Mouse (Mus musculus): ENCODE measurements around the gene Ccdc33. TPM values are rescaled to one million over a fixed set of nuclear protein-coding genes. Genes with fewer than 3 reads are reported as not detected.

Gene Ccdc33
- polyA plus RNA-seq, 1 experiment from 2014 or later = not detected

DNA sequence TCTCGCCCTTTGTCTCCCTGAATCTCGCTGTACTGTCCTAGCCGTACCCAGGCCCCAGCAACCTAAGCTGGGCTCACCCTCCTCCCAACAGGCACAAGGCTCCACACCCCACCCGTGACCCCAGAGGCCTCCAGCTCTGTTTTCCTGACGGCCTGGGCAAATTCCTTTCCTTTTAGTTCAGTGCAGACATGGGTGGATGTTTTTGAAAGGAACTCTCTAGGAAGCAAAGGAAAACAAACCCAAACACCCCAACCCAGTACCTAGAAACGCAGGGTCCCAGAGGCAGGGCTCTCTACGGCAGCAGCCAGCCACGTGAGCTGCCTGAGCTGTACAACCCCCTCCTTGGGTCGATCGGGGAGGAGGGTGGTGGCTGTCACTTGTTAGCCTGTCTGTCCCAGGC lies 76.2 kb downstream of the Ccdc33 start:
- 47% methylated on average over 10 of the region's 10 CpGs for WGBS
- ATAC-seq (ENCODE audit: insufficient number of reproducible peaks, low FRiP score, low TSS enrichment, low read depth) = no peak
- H3K27me3 ChIP-seq = peaks cover 14% of the 10 kb centered on the region
- no peaks in the 10 kb centered on the region for H3K36me3 ChIP-seq
- no peaks in the 10 kb centered on the region for H3K9me3 ChIP-seq
- no peak overlapping the region for H3K4me3 ChIP-seq
- no peak overlapping the region for H3K27ac ChIP-seq
- no peak overlapping the region for H3K4me2 ChIP-seq
- peaks cover 54% of the 10 kb centered on the region for H3K4me1 ChIP-seq
- no peak overlapping the region for H3K9ac ChIP-seq

DNA sequence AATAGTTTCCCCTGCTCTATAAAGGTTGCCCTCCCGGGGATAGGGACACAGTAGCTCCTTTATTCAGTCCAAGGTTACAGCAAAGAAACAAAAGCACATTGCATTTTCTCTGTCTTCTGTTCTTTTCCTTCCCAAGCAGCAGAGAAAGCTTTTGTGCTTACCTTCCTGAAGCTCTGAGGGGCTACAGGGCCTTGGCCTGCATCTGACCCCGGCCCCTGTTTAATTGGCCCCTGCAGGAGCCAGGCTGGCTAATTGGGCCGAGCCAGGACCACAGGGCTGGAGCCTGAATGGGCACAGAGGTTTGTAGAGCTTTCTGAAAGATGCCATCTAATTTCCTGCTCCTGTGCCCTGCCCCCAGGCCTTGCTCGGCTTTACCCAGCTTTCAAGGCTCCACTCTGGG lies 77.6 kb downstream of the Ccdc33 start:
- Histone ChIP-seq H3K36me3 (no peaks in the 10 kb centered on the region), H3K27ac (no peak overlapping the region), H3K4me2 (no peak overlapping the region), H3K4me1 (peaks cover 54% of the 10 kb centered on the region), H3K27me3 (peaks cover 22% of the 10 kb centered on the region), H3K9ac (no peak overlapping the region), H3K4me3 (no peak overlapping the region), H3K9me3 (no peaks in the 10 kb centered on the region)
- ATAC-seq (ENCODE audit: insufficient number of reproducible peaks, low FRiP score, low TSS enrichment, low read depth) = no peak
- 28% methylated on average over 4 of the region's 4 CpGs for WGBS

DNA sequence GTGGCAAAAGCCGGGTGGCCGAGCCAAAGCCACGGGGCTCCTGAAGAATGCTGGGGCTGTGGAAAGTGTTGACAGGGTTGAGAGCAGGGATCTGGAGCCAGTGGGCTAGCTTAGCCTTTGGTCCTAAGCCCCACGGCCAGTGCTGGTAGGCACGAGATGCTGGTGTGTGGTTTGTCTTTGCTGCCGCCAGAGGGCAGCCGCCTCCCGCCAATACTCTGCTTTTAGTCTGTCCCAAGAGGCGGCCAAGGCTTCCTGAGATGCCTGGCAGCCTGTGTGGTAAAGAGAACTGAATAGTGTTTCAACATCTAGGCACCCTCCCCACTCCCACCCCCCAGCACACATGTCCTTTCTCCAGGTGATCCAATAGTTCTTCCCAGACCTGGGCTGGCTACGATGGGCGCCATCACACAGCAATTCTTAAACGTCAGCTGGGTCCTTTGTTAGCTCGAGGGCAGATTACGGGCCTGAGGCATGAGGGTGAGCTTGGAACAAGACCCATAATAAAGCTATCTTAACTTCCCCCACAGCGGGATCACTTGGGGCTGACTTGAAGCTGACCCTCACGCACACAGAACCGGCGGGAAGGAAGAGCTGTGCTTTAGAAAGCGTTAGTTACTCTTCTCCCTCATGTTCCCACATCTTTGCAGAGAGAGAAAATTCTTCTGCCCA lies 80.0 kb downstream of the Ccdc33 start:
- no peak overlapping the region for H3K9ac ChIP-seq
- no peak overlapping the region for H3K27ac ChIP-seq
- no peak overlapping the region for H3K4me3 ChIP-seq
- H3K9me3 ChIP-seq = no peaks in the 10 kb centered on the region
- no peak overlapping the region for H3K4me2 ChIP-seq
- H3K4me1 ChIP-seq = peaks cover 37% of the 10 kb centered on the region
- WGBS = 29% methylated on average over 19 of the region's 19 CpGs
- no peaks in the 10 kb centered on the region for H3K36me3 ChIP-seq
- H3K27me3 ChIP-seq = peaks cover 22% of the 10 kb centered on the region
- ATAC-seq (ENCODE audit: insufficient number of reproducible peaks, low FRiP score, low TSS enrichment, low read depth) = no peak

DNA sequence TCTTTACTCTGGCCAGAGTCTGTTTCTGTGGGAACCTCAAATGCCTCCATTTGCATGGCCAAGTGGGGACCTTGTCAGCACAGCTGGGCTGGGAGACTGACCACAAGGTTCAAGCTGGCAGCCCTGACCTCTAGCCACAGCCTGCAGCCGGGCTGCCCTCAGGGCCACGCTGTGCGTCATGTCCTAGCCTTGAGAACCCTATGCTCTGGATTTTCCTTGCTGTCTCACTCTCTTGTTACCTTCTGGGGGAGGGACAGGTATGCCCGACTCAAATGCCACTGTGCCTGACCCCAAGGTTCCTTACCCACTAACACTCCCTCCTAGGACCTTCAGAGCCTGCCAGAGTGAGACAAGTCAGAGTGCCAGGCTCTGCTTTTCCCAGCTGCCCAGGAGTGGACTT lies 81.7 kb downstream of the Ccdc33 start:
- H3K27me3 ChIP-seq = peaks cover 22% of the 10 kb centered on the region
- H3K4me2 ChIP-seq = no peak overlapping the region
- H3K4me3 ChIP-seq = no peak overlapping the region
- ATAC-seq (ENCODE audit: insufficient number of reproducible peaks, low FRiP score, low TSS enrichment, low read depth) = no peak
- H3K36me3 ChIP-seq = no peaks in the 10 kb centered on the region
- no peak overlapping the region for H3K27ac ChIP-seq
- 67% methylated on average over 4 of the region's 4 CpGs for WGBS
- H3K9me3 ChIP-seq = no peaks in the 10 kb centered on the region
- peaks cover 27% of the 10 kb centered on the region for H3K4me1 ChIP-seq
- H3K9ac ChIP-seq = no peak overlapping the region

DNA sequence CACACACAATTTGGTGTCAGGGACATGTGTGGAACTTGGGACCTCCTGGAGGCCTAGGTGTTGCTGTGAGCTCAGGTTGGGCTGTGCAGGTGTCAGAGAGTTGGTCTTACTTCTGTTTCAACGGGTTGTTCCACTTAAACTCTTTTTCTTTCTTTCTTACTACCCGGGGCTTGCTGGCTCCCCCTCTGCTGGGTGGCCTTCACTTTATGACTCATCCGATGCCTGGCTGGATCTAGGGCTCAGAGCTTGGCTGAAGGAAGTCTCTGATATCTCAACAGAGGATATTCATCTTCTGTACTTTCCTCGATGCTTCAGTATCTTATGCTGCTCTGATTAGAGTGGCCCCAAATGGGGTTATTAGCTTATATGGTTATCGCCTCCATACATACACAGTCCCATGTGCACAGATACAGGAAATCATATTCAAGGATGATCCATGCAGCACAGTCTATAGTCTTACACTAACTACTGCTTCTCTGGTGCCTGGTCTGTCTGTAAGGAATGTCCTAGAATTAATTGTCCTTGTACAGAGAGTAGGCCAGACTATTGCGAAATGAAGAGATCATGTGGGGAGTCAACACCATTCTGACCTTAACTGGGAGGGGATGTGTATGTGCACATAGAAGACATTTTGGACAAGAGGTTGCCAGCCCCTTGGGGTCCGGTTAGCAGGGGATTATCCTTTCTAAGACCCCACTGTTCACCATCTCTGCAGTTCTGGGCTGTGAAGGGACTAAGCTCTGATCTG lies 82.5 kb downstream of the Ccdc33 start:
- no peaks in the 10 kb centered on the region for H3K36me3 ChIP-seq
- H3K27ac ChIP-seq = no peak overlapping the region
- H3K4me2 ChIP-seq = no peak overlapping the region
- ATAC-seq (ENCODE audit: insufficient number of reproducible peaks, low FRiP score, low TSS enrichment, low read depth) = no peak
- H3K27me3 ChIP-seq = peaks cover 22% of the 10 kb centered on the region
- peaks cover 18% of the 10 kb centered on the region for H3K4me1 ChIP-seq
- WGBS = 62% methylated on average over 7 of the region's 7 CpGs
- no peak overlapping the region for H3K9ac ChIP-seq
- H3K4me3 ChIP-seq = no peak overlapping the region
- H3K9me3 ChIP-seq = no peaks in the 10 kb centered on the region

DNA sequence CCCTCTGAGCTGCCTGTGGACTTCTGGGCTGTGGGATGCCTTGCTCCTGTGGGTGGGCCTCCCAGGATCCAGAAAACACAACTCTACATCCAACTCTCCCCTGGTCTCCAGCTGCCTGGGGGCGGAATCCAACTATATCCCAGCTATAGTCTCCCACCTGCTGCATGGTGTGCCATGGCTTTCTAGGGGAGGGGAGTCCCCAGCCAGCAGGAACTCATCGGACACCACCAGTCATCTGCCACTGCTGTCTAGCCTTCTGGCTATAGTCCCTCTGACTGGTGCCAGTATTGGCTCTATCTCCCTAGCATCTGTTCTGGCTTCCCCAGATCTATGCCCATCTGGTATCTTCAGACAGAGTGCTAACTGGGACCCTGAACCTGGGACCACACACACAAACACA lies 83.1 kb downstream of the Ccdc33 start:
- Histone ChIP-seq H3K9ac (no peak overlapping the region), H3K4me1 (peaks cover 12% of the 10 kb centered on the region), H3K27me3 (peaks cover 22% of the 10 kb centered on the region), H3K9me3 (no peaks in the 10 kb centered on the region), H3K4me3 (no peak overlapping the region), H3K36me3 (no peaks in the 10 kb centered on the region), H3K4me2 (no peak overlapping the region), H3K27ac (no peak overlapping the region)
- 52% methylated on average over 2 of the region's 2 CpGs for WGBS
- no peak for ATAC-seq (ENCODE audit: insufficient number of reproducible peaks, low FRiP score, low TSS enrichment, low read depth)

DNA sequence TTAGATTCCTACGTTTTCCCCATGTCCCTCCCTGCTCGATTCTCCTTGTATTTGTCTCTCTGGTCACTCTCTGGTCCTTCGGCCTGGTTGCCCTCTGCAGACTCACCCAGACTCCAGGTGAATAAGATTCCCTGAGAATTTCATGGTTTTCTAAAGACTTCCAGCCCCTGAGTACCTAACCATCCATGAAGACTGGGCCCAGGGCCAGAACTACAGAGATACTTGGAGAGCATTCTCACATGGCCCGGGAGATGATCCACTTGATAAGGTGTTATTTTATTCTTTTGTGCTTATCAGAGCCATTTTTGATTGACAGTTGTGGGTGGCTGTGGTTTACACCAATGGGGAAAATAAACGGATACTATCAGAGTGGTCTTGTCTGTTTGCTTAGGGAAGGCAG lies 86.7 kb downstream of the Ccdc33 start:
- Histone ChIP-seq H3K4me3 (no peak overlapping the region), H3K27me3 (peaks cover 6% of the 10 kb centered on the region), H3K27ac (no peak overlapping the region), H3K4me1 (no peaks in the 10 kb centered on the region), H3K36me3 (no peaks in the 10 kb centered on the region), H3K9me3 (no peaks in the 10 kb centered on the region), H3K9ac (no peak overlapping the region), H3K4me2 (no peak overlapping the region)
- no peak for ATAC-seq (ENCODE audit: insufficient number of reproducible peaks, low FRiP score, low TSS enrichment, low read depth)
- WGBS = 72% methylated on average over 5 of the region's 5 CpGs

DNA sequence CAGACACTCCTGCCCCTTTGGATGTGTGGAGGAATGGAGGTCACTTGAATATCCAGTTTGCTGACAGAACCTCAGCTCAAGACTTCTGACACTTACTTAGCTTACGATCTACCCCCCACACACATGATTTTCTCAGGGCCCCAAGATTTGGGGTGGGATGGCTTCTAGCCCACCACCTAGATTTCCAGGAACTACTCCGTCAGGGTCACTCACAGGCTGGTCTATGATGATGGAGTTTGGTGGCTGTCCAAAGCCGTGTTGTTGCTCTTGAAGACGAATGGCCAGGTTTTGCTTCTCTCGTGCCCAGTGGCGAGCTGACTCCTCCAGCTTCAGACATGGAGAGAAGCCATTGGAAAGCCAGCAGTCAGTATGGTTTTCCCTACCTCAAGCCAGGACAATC lies 89.0 kb downstream of the Ccdc33 start:
- Histone ChIP-seq H3K9ac (no peak overlapping the region), H3K36me3 (no peaks in the 10 kb centered on the region), H3K4me1 (no peaks in the 10 kb centered on the region), H3K9me3 (no peaks in the 10 kb centered on the region), H3K27ac (no peak overlapping the region), H3K4me3 (no peak overlapping the region), H3K27me3 (no peaks in the 10 kb centered on the region; the same call in 1 of the 2 replicates), H3K4me2 (no peak overlapping the region)
- WGBS = 81% methylated on average over 6 of the region's 6 CpGs
- ATAC-seq (ENCODE audit: insufficient number of reproducible peaks, low FRiP score, low TSS enrichment, low read depth) = no peak

DNA sequence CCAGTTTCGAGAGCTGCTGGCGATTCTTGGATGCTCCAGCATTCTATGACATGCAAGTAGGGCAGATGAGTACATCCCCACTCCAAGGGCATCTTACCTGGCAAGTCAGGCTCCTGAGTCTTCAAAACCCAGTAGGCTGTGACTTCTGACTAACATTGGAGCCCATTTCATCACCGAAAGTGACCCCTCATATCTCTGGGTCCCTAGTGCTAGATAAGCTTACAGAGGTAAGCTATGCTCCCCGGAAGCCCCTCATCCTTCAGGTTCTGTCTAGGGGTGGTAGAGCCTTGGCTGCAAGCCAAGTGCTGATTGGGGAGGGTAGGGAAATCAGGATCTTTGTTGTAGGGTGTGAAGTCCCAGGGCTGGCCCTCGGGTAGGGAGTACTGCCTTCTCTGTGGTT lies 89.8 kb downstream of the Ccdc33 start:
- Histone ChIP-seq H3K36me3 (no peaks in the 10 kb centered on the region), H3K4me2 (no peak overlapping the region), H3K9me3 (no peaks in the 10 kb centered on the region), H3K4me3 (no peak overlapping the region), H3K4me1 (no peaks in the 10 kb centered on the region), H3K9ac (no peak overlapping the region), H3K27me3 (no peaks in the 10 kb centered on the region; the same call in 1 of the 2 replicates), H3K27ac (no peak overlapping the region)
- no peak for ATAC-seq (ENCODE audit: insufficient number of reproducible peaks, low FRiP score, low TSS enrichment, low read depth)
- WGBS = 63% methylated on average over 5 of the region's 5 CpGs

DNA sequence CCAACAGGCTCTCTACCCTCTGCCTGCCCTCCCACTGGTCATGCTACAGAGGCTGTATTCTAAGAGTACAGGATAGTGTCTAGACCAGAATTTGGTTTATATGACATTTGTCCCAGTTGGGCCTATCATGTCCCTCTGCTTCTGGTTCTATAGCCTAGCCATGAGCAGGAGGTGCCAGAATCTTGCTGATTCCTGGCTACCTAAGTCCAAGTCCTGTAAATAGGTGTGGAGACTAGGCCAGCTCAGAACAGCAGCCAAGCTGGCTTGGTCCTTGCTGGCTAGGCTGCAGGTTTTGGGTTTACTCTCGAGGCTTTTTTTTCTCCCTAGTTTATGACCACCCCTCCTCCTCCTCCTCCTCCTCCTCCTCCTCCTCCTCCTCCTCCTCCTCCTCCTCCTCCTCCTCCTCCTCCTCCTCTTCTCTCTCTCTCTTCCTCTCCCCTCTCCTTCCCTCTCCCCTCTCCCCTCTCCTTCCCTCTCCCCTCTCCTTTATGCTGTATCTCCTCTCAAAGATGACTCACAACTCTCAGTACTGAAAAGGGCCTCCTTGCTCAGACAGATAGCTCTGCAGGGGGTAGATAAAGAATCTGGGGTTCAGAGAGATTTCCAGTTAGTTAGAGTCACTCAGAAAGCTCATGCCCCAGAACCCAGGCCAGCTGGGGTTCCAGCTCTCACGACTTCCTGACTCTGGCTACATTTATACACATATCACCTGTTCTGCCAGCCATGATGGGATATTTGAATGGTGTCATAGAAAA lies 91.0 kb downstream of the Ccdc33 start:
- Histone ChIP-seq H3K9ac (no peak overlapping the region), H3K36me3 (no peaks in the 10 kb centered on the region), H3K27me3 (no peaks in the 10 kb centered on the region), H3K9me3 (no peaks in the 10 kb centered on the region), H3K4me1 (no peaks in the 10 kb centered on the region), H3K4me3 (no peak overlapping the region), H3K4me2 (no peak overlapping the region), H3K27ac (no peak overlapping the region)
- ATAC-seq (ENCODE audit: insufficient number of reproducible peaks, low FRiP score, low TSS enrichment, low read depth) = no peak
- WGBS = 17% methylated on average over 2 of the region's 2 CpGs

DNA sequence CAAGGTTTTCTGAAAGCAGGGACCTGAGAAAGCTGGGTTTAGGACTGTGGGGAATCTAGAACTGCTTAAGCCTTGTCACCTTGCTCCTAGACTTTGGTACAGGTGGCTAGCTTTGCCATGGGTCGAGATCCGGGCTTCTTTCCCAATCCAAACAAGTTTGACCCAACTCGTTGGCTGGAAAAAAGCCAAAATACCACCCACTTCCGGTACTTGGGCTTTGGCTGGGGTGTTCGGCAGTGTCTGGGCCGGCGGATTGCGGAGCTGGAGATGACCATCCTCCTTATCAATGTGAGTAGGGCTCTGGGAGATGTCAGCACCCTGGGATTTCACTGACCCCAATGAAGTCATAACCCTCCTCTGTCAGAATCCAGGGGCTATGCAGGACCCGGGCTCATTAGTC lies 92.6 kb downstream of the Ccdc33 start:
- Histone ChIP-seq H3K27me3 (no peaks in the 10 kb centered on the region), H3K4me3 (no peak overlapping the region), H3K36me3 (no peaks in the 10 kb centered on the region), H3K4me1 (no peaks in the 10 kb centered on the region), H3K9me3 (no peaks in the 10 kb centered on the region), H3K9ac (no peak overlapping the region), H3K27ac (no peak overlapping the region), H3K4me2 (no peak overlapping the region)
- ATAC-seq (ENCODE audit: insufficient number of reproducible peaks, low FRiP score, low TSS enrichment, low read depth) = no peak
- 90% methylated on average over 9 of the region's 9 CpGs for WGBS

DNA sequence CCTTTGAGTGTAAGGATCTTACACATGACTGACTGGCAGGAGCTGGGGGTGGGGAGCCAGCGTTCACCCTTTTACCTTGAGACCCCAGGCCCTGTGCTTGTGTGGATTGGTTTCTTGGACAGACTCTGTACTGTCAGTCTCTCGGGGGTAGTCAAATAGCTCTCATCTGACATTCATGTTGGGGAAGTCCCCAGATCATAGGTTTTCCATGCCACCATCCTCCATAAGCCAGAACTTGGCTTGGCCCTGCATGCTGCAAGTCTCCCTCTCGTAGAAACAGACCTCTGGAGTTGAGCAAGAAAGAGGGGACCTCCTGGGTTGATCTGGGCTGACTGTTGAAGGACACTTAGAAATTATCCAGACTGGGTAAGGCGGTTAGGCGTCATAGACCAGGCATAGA lies 100.2 kb downstream of the Ccdc33 start:
- H3K27me3 ChIP-seq = no peaks in the 10 kb centered on the region
- H3K9ac ChIP-seq = no peak overlapping the region
- H3K9me3 ChIP-seq = no peaks in the 10 kb centered on the region
- no peak overlapping the region for H3K4me3 ChIP-seq
- H3K4me2 ChIP-seq = no peak overlapping the region
- WGBS = 82% methylated on average over 5 of the region's 5 CpGs
- no peaks in the 10 kb centered on the region for H3K36me3 ChIP-seq
- no peaks in the 10 kb centered on the region for H3K4me1 ChIP-seq
- H3K27ac ChIP-seq = no peak overlapping the region
- ATAC-seq (ENCODE audit: insufficient number of reproducible peaks, low FRiP score, low TSS enrichment, low read depth) = no peak

All from limb, embryonic 15.5 days (tissue).